Mouse (Mus musculus) ES-E14 (cell line): ENCODE measurements at regions not wholly inside any gene's neighbourhood (a gene's known extent, or its start where the extent isn't known, plus 50 kb on each side); places are given as distances from the start of the nearest gene placed in this dataset.

Experiments used
- DNase-seq: peaks from one replicate; pipeline ENCODE4 v3.0.0-alpha.2; 2013; ENCODE audit warnings: low read depth, low spot score
- H3K27ac ChIP-seq: 2 replicates; pipeline ENCODE4 v1.5.1; 2012; ENCODE audit warnings: low read depth, mild to moderate bottlenecking, low read length, moderate library complexity, mixed read lengths; ENCODE audit not compliant: poor library complexity, insufficient read depth, severe bottlenecking
- H3K36me3 ChIP-seq: 2 replicates; pipeline ENCODE4 v1.6.1; 2012; ENCODE audit warnings: mild to moderate bottlenecking, low read length, moderate library complexity, mixed read lengths; ENCODE audit not compliant: control insufficient read depth, poor library complexity, insufficient read depth, severe bottlenecking
- H3K4me1 ChIP-seq, 2 experiments: fragments of 150-350 bp in 1 of 2; sonication (generic) in 1 of 2; 2 replicates each; pipeline ENCODE4 v1.6.1; 2012; ENCODE audit warnings: low read length in 2 of 2, mild to moderate bottlenecking in 1 of 2, mixed read lengths in 1 of 2; ENCODE audit not compliant: control insufficient read depth in 2 of 2, insufficient read depth in 2 of 2, poor library complexity in 1 of 2
- H3K4me3 ChIP-seq, 2 experiments: fragments of 150-350 bp in 1 of 2; sonication (generic) in 1 of 2; 2 replicates each; pipeline ENCODE4 v1.5.1; 2012; ENCODE audit warnings: low read length in 2 of 2, low read depth in 1 of 2, mild to moderate bottlenecking in 1 of 2, mixed read lengths in 1 of 2; ENCODE audit not compliant: insufficient read depth in 1 of 2, poor library complexity in 1 of 2, severe bottlenecking in 1 of 2
- H3K9ac ChIP-seq: 2 replicates; pipeline ENCODE4 v1.6.1; 2012; ENCODE audit warnings: low read depth, mild to moderate bottlenecking, low read length, mixed read lengths; ENCODE audit not compliant: poor library complexity, insufficient read depth, severe bottlenecking
- H3K9me3 ChIP-seq: fragments of 150-350 bp; sonication (generic); 2 replicates; pipeline ENCODE4 v1.6.1; 2012; ENCODE audit warnings: low read depth, mild to moderate bottlenecking, low read length; ENCODE audit not compliant: control insufficient read depth, insufficient read depth
- CHD2 ChIP-seq: IDR thresholded peaks from 2 replicates; pipeline ENCODE4 v1.6.1; 2014; ENCODE audit warnings: mild to moderate bottlenecking, low read depth, low read length, inconsistent platforms
- HCFC1 ChIP-seq: IDR thresholded peaks from 2 replicates; pipeline ENCODE4 v1.6.1; 2012; ENCODE audit warnings: low read length, inconsistent platforms, borderline replicate concordance; ENCODE audit not compliant: insufficient read depth
- MAFK ChIP-seq: IDR thresholded peaks from 2 replicates; pipeline ENCODE4 v1.6.1; 2014; ENCODE audit warnings: mild to moderate bottlenecking, low read depth, low read length, inconsistent platforms; ENCODE audit not compliant: insufficient read depth
- ZC3H11A ChIP-seq: IDR thresholded peaks from 2 replicates; pipeline ENCODE4 v1.6.1; 2012; ENCODE audit warnings: low read depth, mild to moderate bottlenecking, inconsistent platforms, low read length, borderline replicate concordance
- ZNF384 ChIP-seq: IDR thresholded peaks from 2 replicates; pipeline ENCODE4 v1.6.1; 2012; ENCODE audit warnings: low read depth, low read length, inconsistent platforms
- in situ Hi-C, 2 experiments: fragments of 600-800 bp; cut with MboI; formaldehyde crosslinking; loops; one replicate each; pipeline ENCODE4 v1.15.1; 2025; ENCODE audit warnings: low sequenced_read_pairs in 2 of 2, inconsistent platforms in 1 of 2; ENCODE audit not compliant: unreplicated experiment in 2 of 2

- peaks cover 2 to 7% of the 10 kb centered on the region in 2 experiments; a peak in 1 of 4 replicates for H3K4me1 ChIP-seq
- in situ Hi-C loops: no loop called here
- H3K9ac ChIP-seq: no peak overlapping the region
- H3K27ac ChIP-seq: no peak overlapping the region
- DNase-seq: peak; percentile 36
- H3K9me3 ChIP-seq: no peaks in the 10 kb centered on the region
- TF ChIP-seq ZNF384 (no peak), HCFC1 (no peak), CHD2 (no peak), ZC3H11A (no peak), MAFK (no peak)
- H3K4me3 ChIP-seq: no peak overlapping the region
- H3K36me3 ChIP-seq: no peaks in the 10 kb centered on the region
These were observed 284.9 kb upstream of the Kcnab2 start for GRCm38 (mm10) chr4:152762576-152762975.

GRCm38 (mm10) chr4:152757191-152757590 is 279.5 kb upstream of the Kcnab2 start:
- TF ChIP-seq ZC3H11A: no peak
- no peak for TF ChIP-seq ZNF384
- no peak for TF ChIP-seq MAFK
- no peak for TF ChIP-seq CHD2
- TF ChIP-seq HCFC1: no peak
- H3K9me3 ChIP-seq: no peaks in the 10 kb centered on the region
- no peak overlapping the region for H3K9ac ChIP-seq
- no peak overlapping the region for H3K27ac ChIP-seq
- no peak overlapping the region for H3K4me3 ChIP-seq
- DNase-seq: no peak
- in situ Hi-C loops: no loop called here
- H3K36me3 ChIP-seq: no peaks in the 10 kb centered on the region
- peaks cover 0 to 2% of the 10 kb centered on the region in 2 experiments; a peak in 1 of 4 replicates for H3K4me1 ChIP-seq

DNA sequence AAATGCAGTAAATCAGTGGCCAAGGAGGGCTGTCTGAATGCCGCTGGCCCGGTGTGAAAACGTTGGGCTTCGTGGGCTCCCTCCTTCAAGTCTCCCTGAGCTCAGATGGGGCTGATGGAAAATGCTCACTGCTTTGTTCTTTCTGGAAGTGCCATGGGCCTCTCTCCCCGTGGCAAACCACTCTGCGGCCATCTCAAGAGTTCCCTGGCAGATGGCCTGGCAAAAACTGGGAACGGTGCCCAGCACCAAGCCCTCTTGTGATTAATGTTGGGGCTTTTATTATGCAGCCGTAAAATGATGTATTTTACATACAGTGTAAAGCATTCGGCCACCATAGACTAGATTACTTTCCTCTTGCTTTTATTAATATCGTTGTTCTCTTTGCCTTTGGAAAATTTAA is 278.9 kb upstream of the Kcnab2 start:
- H3K36me3 ChIP-seq: no peaks in the 10 kb centered on the region
- in situ Hi-C loops: no loop called here
- H3K9me3 ChIP-seq: no peaks in the 10 kb centered on the region
- no peak overlapping the region for H3K27ac ChIP-seq
- no peak overlapping the region for H3K4me3 ChIP-seq
- H3K4me1 ChIP-seq: peaks cover 0 to 2% of the 10 kb centered on the region in 2 experiments; a peak in 1 of 4 replicates
- TF ChIP-seq CHD2 (no peak), MAFK (no peak), ZNF384 (no peak), ZC3H11A (no peak), HCFC1 (no peak)
- H3K9ac ChIP-seq: no peak overlapping the region
- DNase-seq: no peak

DNA sequence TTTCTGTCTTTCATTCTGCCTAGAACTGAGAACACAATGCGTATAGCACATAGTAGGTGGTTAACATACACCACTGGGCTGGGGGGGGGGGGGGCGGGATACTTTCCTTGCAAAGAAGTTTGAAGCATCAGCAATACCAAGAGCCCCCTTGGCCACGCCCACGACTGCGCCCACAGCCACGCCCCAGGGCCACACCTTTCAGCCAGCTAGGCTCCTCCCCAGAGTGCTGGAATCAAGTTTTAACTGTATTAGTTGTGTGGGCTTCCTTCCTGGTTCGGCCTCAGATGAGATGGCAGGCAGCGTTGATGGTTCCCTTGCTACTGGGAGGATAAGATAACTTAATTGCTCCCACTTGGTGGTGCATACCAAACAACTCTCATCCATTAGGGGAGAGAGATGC is 278.1 kb upstream of the Kcnab2 start:
- H3K4me3 ChIP-seq: no peak overlapping the region
- no peaks in the 10 kb centered on the region for H3K36me3 ChIP-seq
- no peak for TF ChIP-seq CHD2
- TF ChIP-seq HCFC1: no peak
- no peak for TF ChIP-seq ZNF384
- TF ChIP-seq MAFK: no peak
- no peak for TF ChIP-seq ZC3H11A
- in situ Hi-C loops: no loop called here
- H3K9me3 ChIP-seq: no peaks in the 10 kb centered on the region
- no peak overlapping the region for H3K9ac ChIP-seq
- DNase-seq: no peak
- peaks cover 0 to 2% of the 10 kb centered on the region in 2 experiments; a peak in 1 of 4 replicates for H3K4me1 ChIP-seq
- no peak overlapping the region for H3K27ac ChIP-seq

- in situ Hi-C loops: no loop called here
- H3K36me3 ChIP-seq: no peaks in the 10 kb centered on the region
- H3K4me1 ChIP-seq: no peaks in the 10 kb centered on the region
- TF ChIP-seq ZC3H11A (no peak), MAFK (no peak), ZNF384 (no peak), HCFC1 (no peak)
- H3K9ac ChIP-seq: no peak overlapping the region
- no peak for DNase-seq
- H3K27ac ChIP-seq: no peak overlapping the region
- H3K4me3 ChIP-seq: no peak overlapping the region
- H3K9me3 ChIP-seq: no peaks in the 10 kb centered on the region
These were observed 266.7 kb upstream of the Kcnab2 start for GRCm38 (mm10) chr4:152744366-152744765.
